Mouse (Mus musculus) embryonic facial prominence, embryonic 10.5 days (tissue): ENCODE measurements at regions not wholly inside any gene's neighbourhood (a gene's known extent, or its start where the extent isn't known, plus 50 kb on each side); places are given as distances from the start of the nearest gene placed in this dataset.

Experiments
- DNase-seq: peaks from one replicate; pipeline ENCODE4 v3.0.0-alpha.2; 2017; ENCODE audit warnings: low spot score
- H3K27ac ChIP-seq: fragments of 300-500 bp; sonication (generic); replicated peaks from 2 replicates; pipeline ENCODE4 v1.5.1; 2016; ENCODE audit warnings: mild to moderate bottlenecking
- H3K27me3 ChIP-seq: fragments of 300-500 bp; sonication (generic); replicated peaks from 2 replicates; pipeline ENCODE4 v1.6.1; 2016; ENCODE audit warnings: low read depth, mild to moderate bottlenecking; ENCODE audit not compliant: poor library complexity, severe bottlenecking
- H3K36me3 ChIP-seq: fragments of 300-500 bp; sonication (generic); replicated peaks from 2 replicates; pipeline ENCODE4 v1.6.1; 2016; ENCODE audit warnings: mild to moderate bottlenecking, moderate library complexity
- H3K4me1 ChIP-seq: fragments of 300-500 bp; sonication (generic); 2 replicates; pipeline ENCODE4 v1.6.1; 2016
- H3K4me3 ChIP-seq: fragments of 300-500 bp; sonication (generic); 2 replicates; pipeline ENCODE4 v1.5.1; 2016; ENCODE audit warnings: mild to moderate bottlenecking, moderate library complexity
- H3K9me3 ChIP-seq: fragments of 300-500 bp; sonication (generic); 2 replicates; pipeline ENCODE4 v1.6.1; 2016; ENCODE audit warnings: mild to moderate bottlenecking
- WGBS: fragments of 180-500 bp; shearing (Covaris S2); methylation state at CpG from one replicate; pipeline ENCODE4 v1.1.7; 2016; 5-methylcytosine and 5-hydroxymethylcytosine counted together

DNA sequence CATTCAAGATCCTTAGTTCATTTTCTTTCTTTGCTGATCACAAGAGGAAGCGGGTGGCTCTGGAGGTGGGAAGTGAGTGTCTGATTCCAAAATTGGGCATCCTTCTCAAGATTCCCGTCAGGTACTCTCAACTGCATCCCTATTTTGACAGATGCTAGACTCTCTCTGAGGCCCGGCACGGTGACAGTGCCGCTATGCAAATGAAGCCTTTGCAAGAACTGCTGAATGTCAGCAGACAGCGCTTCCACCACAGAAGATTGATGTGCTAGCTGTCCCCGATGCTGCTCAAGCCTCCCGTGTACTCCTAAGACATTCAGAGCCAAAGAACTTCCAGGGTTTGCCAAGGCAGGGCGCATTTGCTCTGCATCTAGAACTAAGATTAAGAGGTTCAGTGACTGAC lies 50.9 kb upstream of the Cpne4 start:
- H3K9me3 ChIP-seq: no peaks in the 10 kb centered on the region
- no peak for DNase-seq
- no peak overlapping the region for H3K27ac ChIP-seq
- H3K4me3 ChIP-seq: no peak overlapping the region
- no peaks in the 10 kb centered on the region for H3K36me3 ChIP-seq
- no peaks in the 10 kb centered on the region for H3K27me3 ChIP-seq
- H3K4me1 ChIP-seq: no peaks in the 10 kb centered on the region
- 80% methylated on average over 9 of the region's 9 CpGs for WGBS

DNA sequence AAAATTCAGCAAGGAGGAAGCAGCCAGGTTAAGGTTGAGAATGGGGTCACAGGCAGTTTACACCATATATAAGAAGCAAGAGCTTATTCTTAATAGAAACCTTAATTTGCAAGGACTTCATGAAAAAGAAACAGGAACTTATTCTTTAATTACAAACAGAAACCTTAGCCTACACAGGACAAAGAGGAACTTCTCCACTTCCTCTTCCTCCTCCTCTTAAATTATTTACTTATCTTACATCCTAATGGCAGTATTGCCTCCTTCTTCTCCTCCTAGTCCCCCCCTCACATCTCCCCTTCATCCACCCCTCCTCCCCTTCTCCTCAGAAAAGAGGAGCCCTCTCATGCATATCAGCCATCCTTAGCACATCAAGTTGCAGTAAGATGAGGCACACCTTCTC lies 56.4 kb upstream of the Cpne4 start:
- Histone ChIP-seq H3K4me1 (0 out of 2 replicates have a peak, but pooled peaks cover 3% of the 10 kb centered on the region), H3K27ac (no peak overlapping the region), H3K9me3 (no peaks in the 10 kb centered on the region), H3K36me3 (no peaks in the 10 kb centered on the region), H3K27me3 (no peaks in the 10 kb centered on the region), H3K4me3 (no peak overlapping the region)
- DNase-seq: no peak

DNA sequence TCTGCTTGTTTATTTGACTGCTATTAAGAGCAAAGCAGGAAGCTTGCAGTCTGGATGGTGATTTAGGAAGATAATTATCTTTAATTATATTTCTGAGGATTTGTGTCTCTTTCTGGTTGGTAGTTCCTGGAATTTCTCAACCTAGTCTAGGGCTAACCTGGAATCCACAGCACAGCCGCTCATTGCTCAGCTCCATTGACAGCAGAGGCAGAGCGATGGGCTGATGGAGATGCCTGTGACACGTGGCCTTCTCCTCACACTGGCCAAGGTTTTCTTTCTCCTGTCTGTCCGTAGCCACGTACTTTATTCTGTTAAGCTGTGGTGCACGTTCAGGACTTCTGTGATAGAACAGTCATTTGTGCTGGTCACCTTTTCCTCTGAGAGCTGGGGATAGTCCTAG lies 57.7 kb upstream of the Cpne4 start:
- Histone ChIP-seq H3K9me3 (no peaks in the 10 kb centered on the region), H3K27me3 (no peaks in the 10 kb centered on the region), H3K4me1 (0 out of 2 replicates have a peak, but pooled peaks cover 3% of the 10 kb centered on the region), H3K27ac (no peak overlapping the region), H3K36me3 (no peaks in the 10 kb centered on the region), H3K4me3 (no peak overlapping the region)
- no peak for DNase-seq
- 84% methylated on average over 6 of the region's 6 CpGs for WGBS

DNA sequence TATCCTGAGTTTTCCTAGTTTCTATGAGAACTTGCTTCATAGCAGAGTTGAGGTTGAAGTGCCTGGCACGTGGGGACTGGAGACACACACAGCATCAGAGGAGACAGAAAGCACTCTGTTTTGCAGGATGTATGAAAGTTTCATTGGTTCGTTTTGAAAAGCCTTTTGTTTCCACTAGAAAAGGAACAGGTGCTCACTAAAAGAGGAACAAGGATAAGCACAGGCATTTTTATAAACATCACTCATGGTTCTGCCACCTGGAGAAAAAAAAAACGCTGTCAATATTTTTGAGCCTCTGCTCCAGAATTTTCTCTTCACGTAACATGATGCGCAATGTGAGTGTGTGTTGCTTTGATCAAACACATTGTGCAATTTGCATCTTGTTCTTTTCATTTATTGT lies 64.6 kb upstream of the Cpne4 start:
- Histone ChIP-seq H3K36me3 (no peaks in the 10 kb centered on the region), H3K9me3 (no peaks in the 10 kb centered on the region), H3K27me3 (no peaks in the 10 kb centered on the region), H3K4me3 (no peak overlapping the region), H3K4me1 (no peaks in the 10 kb centered on the region), H3K27ac (no peak overlapping the region)
- no peak for DNase-seq
- 80% methylated on average over 5 of the region's 5 CpGs for WGBS

DNA sequence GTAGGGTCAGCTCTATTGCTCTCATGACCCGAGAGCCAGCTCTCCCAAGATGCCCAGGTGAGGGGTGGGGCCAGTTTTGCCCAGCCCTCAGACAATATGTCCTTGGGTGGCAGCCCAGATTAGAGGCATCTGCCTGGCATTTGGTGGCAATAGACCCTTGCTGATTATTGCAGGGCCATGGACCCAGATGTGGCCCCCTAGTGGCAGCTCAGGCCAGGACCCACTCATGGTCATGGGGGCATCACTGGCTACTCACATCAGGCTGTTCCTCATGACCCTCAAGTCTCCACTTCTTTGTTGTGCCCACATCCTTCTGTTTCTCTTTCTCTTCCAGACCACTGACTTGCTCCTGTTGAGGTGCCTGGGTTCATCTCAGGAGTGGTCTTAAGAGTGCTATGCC lies 66.4 kb upstream of the Cpne4 start:
- Histone ChIP-seq H3K4me3 (no peak overlapping the region), H3K27ac (no peak overlapping the region), H3K27me3 (no peaks in the 10 kb centered on the region), H3K36me3 (no peaks in the 10 kb centered on the region), H3K4me1 (no peaks in the 10 kb centered on the region), H3K9me3 (no peaks in the 10 kb centered on the region)
- WGBS: 70% methylated on average over 1 of the region's 1 CpGs
- no peak for DNase-seq

DNA sequence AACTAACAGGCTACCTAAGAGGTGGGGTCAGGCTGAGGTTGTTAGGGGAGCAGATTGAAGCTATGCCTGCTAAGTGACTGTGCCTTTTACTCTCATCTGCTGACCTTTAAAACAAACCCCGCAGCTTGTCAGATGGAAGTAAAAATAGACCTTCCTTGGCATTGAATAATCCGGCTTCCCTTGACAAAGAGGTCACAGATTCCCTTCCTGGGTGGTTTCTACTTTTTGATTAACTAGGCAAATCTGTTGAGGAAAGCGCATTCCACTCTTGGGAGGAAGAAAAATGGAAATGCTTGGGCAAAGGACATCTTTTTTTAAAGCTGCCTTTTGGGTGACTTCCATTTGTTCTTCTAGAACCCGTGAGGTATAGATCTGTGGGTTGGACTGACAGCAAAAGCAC lies 72.3 kb upstream of the Cpne4 start:
- Histone ChIP-seq H3K9me3 (no peaks in the 10 kb centered on the region), H3K4me1 (no peaks in the 10 kb centered on the region), H3K27ac (no peak overlapping the region), H3K4me3 (no peak overlapping the region), H3K36me3 (no peaks in the 10 kb centered on the region), H3K27me3 (no peaks in the 10 kb centered on the region)
- 78% methylated on average over 4 of the region's 4 CpGs for WGBS
- DNase-seq: no peak

DNA sequence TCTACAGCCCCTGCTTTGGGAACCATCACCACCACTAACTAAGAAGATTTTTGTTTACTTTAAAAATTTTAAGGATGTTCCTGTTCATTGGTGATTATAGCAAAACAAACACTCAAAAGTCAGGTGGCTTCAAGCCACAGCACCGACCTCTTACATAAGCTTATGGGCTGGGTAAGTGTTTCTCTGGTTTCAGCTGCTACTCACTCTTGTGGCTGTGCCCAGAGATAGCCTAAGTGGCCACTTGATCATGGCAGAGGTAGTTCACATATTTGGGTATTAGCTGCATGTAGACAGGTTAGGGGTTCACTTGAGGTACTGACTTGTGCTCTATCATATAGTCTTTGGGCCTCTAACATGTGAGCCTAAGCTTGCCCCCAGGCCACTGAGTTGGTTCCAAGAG lies 79.8 kb upstream of the Cpne4 start:
- Histone ChIP-seq H3K4me3 (no peak overlapping the region), H3K4me1 (no peaks in the 10 kb centered on the region), H3K9me3 (no peaks in the 10 kb centered on the region), H3K36me3 (no peaks in the 10 kb centered on the region), H3K27ac (no peak overlapping the region), H3K27me3 (no peaks in the 10 kb centered on the region)
- DNase-seq: no peak
- 84% methylated on average over 1 of the region's 1 CpGs for WGBS

DNA sequence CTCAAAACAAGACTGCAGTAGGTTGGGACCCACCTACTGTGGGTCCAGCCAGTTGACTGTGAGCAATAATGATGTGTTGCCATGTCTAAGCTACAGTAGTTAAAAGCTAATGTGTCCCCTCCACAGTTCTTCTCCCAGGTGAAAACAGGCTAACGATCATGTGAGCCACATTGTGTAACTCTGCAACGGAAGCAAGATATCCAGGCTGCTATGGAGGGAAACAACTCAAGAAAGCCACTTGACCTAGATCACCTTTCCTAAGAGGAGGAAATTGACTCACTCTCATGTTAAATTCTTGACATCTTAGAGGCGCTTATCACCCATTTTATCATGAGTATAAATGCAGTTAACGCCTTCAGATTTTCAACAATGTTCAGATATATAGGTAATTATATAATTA lies 83.4 kb upstream of the Cpne4 start:
- WGBS: 86% methylated on average over 4 of the region's 4 CpGs

DNA sequence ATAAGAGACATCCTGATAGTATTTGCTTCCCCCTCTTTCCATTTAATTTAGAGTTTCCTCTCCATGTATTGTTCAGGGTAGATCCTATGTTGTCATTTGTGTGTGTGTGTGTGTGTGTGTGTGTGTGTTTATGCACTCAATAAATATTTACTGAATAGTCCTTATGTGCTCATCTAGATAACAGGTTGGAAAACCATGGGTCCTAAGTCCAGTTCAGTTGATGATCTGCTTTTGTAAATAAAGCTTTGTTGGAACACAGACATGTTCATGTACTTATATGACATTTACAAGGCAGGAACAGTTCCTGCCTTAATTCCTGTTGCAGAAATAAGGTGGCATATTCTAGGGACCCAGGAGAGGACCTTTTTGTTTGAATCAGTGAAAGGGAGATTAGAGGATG lies 87.0 kb upstream of the Cpne4 start:
- no peak for DNase-seq
- no peak overlapping the region for H3K4me3 ChIP-seq
- H3K27ac ChIP-seq: no peak overlapping the region
- H3K4me1 ChIP-seq: no peaks in the 10 kb centered on the region
- no peaks in the 10 kb centered on the region for H3K36me3 ChIP-seq
- H3K9me3 ChIP-seq: no peaks in the 10 kb centered on the region
- no peaks in the 10 kb centered on the region for H3K27me3 ChIP-seq

More for the DNA sequence above, 83.4 kb upstream of the Cpne4 start:
- Histone ChIP-seq H3K36me3 (no peaks in the 10 kb centered on the region), H3K4me3 (no peak overlapping the region), H3K27ac (no peak overlapping the region), H3K27me3 (no peaks in the 10 kb centered on the region), H3K9me3 (no peaks in the 10 kb centered on the region), H3K4me1 (no peaks in the 10 kb centered on the region)
- DNase-seq: no peak

DNA sequence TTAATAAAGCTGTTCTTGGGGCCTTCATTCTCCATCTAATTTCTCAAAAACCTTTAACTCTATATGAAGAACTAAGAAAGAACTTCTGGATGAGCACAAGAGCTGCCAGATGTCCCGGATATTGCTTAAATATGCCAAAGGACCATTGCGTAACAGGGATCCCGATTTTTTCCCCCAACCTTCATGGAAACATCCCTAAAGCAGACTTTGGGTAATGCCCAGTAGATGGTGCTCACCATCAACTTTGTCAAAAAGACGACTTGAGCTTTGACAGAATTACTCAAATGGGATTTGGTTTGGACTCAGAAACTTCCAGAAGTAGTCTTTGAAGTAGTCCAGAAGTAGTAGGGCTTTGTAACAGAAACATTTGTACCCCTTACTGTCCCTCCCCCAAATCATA lies 89.5 kb upstream of the Cpne4 start:
- no peaks in the 10 kb centered on the region for H3K4me1 ChIP-seq
- H3K36me3 ChIP-seq: no peaks in the 10 kb centered on the region
- no peak overlapping the region for H3K27ac ChIP-seq
- WGBS: 43% methylated on average over 4 of the region's 4 CpGs
- no peaks in the 10 kb centered on the region for H3K9me3 ChIP-seq
- no peaks in the 10 kb centered on the region for H3K27me3 ChIP-seq
- no peak for DNase-seq
- no peak overlapping the region for H3K4me3 ChIP-seq

DNA sequence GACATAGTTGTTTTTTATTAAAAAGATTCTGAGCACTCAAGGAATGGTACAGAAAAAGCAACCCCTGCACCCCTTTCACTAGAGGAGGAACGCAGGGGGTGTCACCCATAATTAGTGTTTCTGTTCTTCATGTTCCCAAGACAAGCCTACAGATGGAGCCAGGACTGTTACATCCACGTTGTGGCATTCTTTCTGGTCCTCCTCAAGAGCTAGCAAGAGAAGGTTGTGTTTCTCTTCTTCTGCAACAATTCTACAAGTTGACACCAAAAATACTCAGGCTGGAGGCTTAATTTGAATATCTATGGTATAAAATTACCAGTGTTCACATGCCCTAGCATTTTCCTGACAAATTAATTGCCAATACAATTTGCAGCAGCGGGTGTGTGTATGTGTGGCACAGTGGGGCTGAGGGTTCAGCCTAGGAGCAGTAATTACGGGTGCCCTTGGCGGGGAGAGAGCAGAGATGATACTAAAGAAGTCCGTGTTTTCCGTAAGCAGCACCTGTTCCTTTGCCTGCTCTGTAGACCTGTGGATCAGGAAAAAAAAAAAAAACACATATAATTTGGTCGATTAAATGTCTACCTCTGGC lies 98.4 kb upstream of the Cpne4 start:
- WGBS: 74% methylated on average over 8 of the region's 8 CpGs
- no peaks in the 10 kb centered on the region for H3K9me3 ChIP-seq
- H3K4me1 ChIP-seq: no peaks in the 10 kb centered on the region
- H3K27ac ChIP-seq: no peak overlapping the region
- no peak overlapping the region for H3K4me3 ChIP-seq
- H3K36me3 ChIP-seq: no peaks in the 10 kb centered on the region
- no peaks in the 10 kb centered on the region for H3K27me3 ChIP-seq
- DNase-seq: no peak

DNA sequence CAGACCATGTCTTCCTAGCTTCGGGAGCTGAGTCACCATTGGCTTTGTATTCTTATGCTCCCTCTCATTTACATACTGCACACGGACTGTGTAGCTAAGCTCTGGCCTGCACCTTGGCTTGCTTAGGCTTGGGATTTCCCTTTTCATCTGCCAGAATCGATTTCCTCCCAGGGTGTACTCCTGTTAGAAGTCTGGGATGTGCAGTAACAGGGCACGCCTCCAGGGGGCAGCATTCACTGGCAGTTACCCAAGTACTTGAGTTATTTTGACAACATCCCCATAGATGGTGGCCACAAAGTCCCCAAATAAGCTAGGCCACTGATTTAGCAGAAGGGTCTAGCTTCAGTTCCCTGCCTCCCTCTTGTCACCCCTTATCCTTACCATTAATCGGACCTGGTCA lies 102.2 kb upstream of the Cpne4 start:
- no peak overlapping the region for H3K27ac ChIP-seq
- no peak overlapping the region for H3K4me3 ChIP-seq
- peak; percentile 56 for DNase-seq
- no peaks in the 10 kb centered on the region for H3K27me3 ChIP-seq
- H3K4me1 ChIP-seq: no peaks in the 10 kb centered on the region
- no peaks in the 10 kb centered on the region for H3K36me3 ChIP-seq
- no peaks in the 10 kb centered on the region for H3K9me3 ChIP-seq
- 59% methylated on average over 5 of the region's 5 CpGs for WGBS

DNA sequence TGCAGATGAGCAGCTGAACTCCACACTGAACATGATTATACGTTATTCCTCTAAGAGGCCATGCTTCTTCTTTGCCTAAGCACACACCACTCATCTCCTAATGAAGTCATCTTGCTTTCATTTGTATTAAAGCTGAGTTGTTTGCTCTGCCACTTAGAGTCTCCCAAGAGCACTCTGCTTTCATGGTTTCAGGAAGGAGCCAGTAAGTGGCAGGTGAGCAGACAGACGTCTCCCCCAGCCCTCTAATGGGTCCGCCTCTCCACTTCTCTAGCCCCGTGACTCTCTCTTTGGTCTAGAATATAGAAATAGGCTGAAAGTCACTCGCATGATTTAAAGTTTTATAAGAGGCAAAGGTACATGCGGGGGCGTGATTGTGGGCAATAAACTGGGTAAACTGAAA lies 103.8 kb upstream of the Cpne4 start:
- no peaks in the 10 kb centered on the region for H3K9me3 ChIP-seq
- no peaks in the 10 kb centered on the region for H3K4me1 ChIP-seq
- H3K36me3 ChIP-seq: no peaks in the 10 kb centered on the region
- 86% methylated on average over 7 of the region's 7 CpGs for WGBS
- no peak overlapping the region for H3K4me3 ChIP-seq
- DNase-seq: no peak
- H3K27ac ChIP-seq: no peak overlapping the region
- H3K27me3 ChIP-seq: no peaks in the 10 kb centered on the region

DNA sequence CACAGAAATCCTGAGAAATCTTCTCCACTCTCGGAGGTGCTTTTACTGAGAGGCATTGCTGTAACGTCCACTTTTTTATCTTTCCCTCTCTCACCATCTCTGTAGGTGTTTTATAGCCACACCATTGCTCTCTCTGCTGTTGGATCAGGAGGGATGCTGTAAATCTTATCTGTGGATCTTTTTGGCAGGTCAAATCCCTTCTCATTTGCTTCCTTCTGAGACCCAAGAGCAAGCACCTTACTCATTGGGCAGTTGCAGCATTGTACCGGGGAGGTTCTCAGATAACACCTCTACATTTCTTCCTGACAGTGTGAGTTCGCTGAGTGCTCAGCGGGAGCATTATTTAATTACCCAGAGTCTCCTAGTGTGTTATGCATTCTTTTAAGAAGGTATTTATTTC lies 75.5 kb upstream of the Acpp start:
- no peak overlapping the region for H3K4me3 ChIP-seq
- no peak overlapping the region for H3K27ac ChIP-seq
- 42% methylated on average over 5 of the region's 5 CpGs for WGBS
- H3K9me3 ChIP-seq: no peaks in the 10 kb centered on the region
- no peaks in the 10 kb centered on the region for H3K27me3 ChIP-seq
- H3K36me3 ChIP-seq: no peaks in the 10 kb centered on the region
- peaks cover 14% of the 10 kb centered on the region for H3K4me1 ChIP-seq
- no peak for DNase-seq
